Mouse (Mus musculus) cortical plate, adult 2 months (tissue): ENCODE data around the gene Otud4.
"Not testable (repeated sequence)": the region's sequence is repeated elsewhere in the genome, so short reads cannot be mapped to it uniquely, and the experiment has no call there.

ENCODE experiments used
- CTCF ChIP-seq: fragments of 200-500 bp; IDR thresholded peaks from 2 replicates; pipeline ENCODE4 v1.5.1; 2011; ENCODE audit warnings: mild to moderate bottlenecking, control low read depth, low read length; ENCODE audit not compliant: insufficient read depth; ENCODE audit errors: extremely low read depth
- POLR2A ChIP-seq: fragments of 200-500 bp; IDR thresholded peaks from 2 replicates; pipeline ENCODE4 v1.6.1; 2011; ENCODE audit warnings: mild to moderate bottlenecking, low read length, control low read depth; ENCODE audit not compliant: insufficient read depth; ENCODE audit errors: extremely low read depth

GRCm38 (mm10) chr8:79658715-79659114 is 19.3 kb downstream of the Otud4 start:
- not testable (repeated sequence) for TF ChIP-seq CTCF, POLR2A
